Mouse (Mus musculus) stomach, embryonic 16.5 days (tissue): ENCODE measurements around the gene Chrne. TPM values are rescaled to one million over a fixed set of nuclear protein-coding genes. Genes with fewer than 3 reads are reported as not detected.

ENCODE experiments used
- ATAC-seq: fragments of 200-750 bp; cut with Nextera tagmentation; 2 replicates; pipeline ENCODE4 v1.8.0; 2017; ENCODE audit warnings: moderate number of reproducible peaks, moderate TSS enrichment; ENCODE audit not compliant: insufficient read depth, low FRiP score
- H3K27ac ChIP-seq: fragments of 300-500 bp; sonication (generic); 2 replicates; pipeline ENCODE4 v1.5.1; 2014; ENCODE audit warnings: low read length
- H3K27me3 ChIP-seq: fragments of 300-500 bp; sonication (generic); 2 replicates; pipeline ENCODE4 v1.6.1; 2014; ENCODE audit warnings: low read length, control low read depth, mixed read lengths; ENCODE audit not compliant: control insufficient read depth, insufficient read depth
- H3K36me3 ChIP-seq: fragments of 300-500 bp; sonication (generic); 2 replicates; pipeline ENCODE4 v1.6.1; 2014; ENCODE audit warnings: low read length; ENCODE audit not compliant: control insufficient read depth, insufficient read depth
- H3K4me1 ChIP-seq: fragments of 300-500 bp; sonication (generic); 2 replicates; pipeline ENCODE4 v1.6.1; 2014; ENCODE audit warnings: low read length, control low read depth, mixed read lengths; ENCODE audit not compliant: control insufficient read depth, insufficient read depth
- H3K4me2 ChIP-seq: fragments of 300-500 bp; sonication (generic); 2 replicates; pipeline ENCODE4 v1.6.1; 2014; ENCODE audit warnings: low read depth, low read length, mixed read lengths
- H3K4me3 ChIP-seq: fragments of 300-500 bp; sonication (generic); replicated peaks from 2 replicates; pipeline ENCODE4 v1.5.1; 2014; ENCODE audit warnings: mild to moderate bottlenecking, low read length
- H3K9ac ChIP-seq: fragments of 300-500 bp; sonication (generic); 2 replicates; pipeline ENCODE4 v1.6.1; 2014; ENCODE audit warnings: low read length
- H3K9me3 ChIP-seq: fragments of 300-500 bp; sonication (generic); replicated peaks from 2 replicates; pipeline ENCODE4 v1.6.1; 2016; ENCODE audit warnings: low read length, control low read depth; ENCODE audit not compliant: control insufficient read depth
- WGBS: fragments of 180-500 bp; shearing (Covaris S2); extraction: QIAGEN DNeasy Blood & Tissue Kit; methylation state at CpG from one replicate; pipeline ENCODE4 v1.1.7; 2014; 5-methylcytosine and 5-hydroxymethylcytosine counted together
- polyA plus RNA-seq: library from polyadenylated mRNA; unstranded; fragments of >200 nt; fragmentation: Nextera tagmentation; extraction: Ambion mirVana; gene quantifications from 2 replicates; pipeline ENCODE4 v1.2.1, GENCODE M21; 2015

The Chrne gene
- polyA plus RNA-seq, 1 experiment from 2014 or later = 0.37 TPM

GRCm38 (mm10) chr11:70646691-70647650, 28.0 kb upstream of the Chrne start, which contains the start of the genes Rnf167 and Slc25a11:
Gene Rnf167, plus strand, starts transcription at chr11:70647235.
Gene Slc25a11, minus strand, starts transcription at chr11:70647479.
- H3K27me3 ChIP-seq = no peaks in the 10 kb centered on the region
- peaks cover 47% of the 10 kb centered on the region for H3K4me1 ChIP-seq
- WGBS = under 1% methylated on average over 63 of the region's 63 CpGs
- H3K27ac ChIP-seq = peak within 1 kb of the TSS; percentile 98
- H3K9ac ChIP-seq = peak within 1 kb of the TSS; percentile 93
- peak; percentile 89 for ATAC-seq
- peak within 1 kb of the TSS; percentile 87 for H3K4me3 ChIP-seq
- peaks cover 19% of the 10 kb centered on the region for H3K36me3 ChIP-seq
- no peaks in the 10 kb centered on the region for H3K9me3 ChIP-seq
- peak within 1 kb of the TSS; percentile 87 for H3K4me2 ChIP-seq

GRCm38 (mm10) chr11:70646259-70646555, 27.2 kb upstream of the Chrne start:
- no peak for ATAC-seq
- H3K27me3 ChIP-seq = no peaks in the 10 kb centered on the region
- 17% methylated on average over 3 of the region's 3 CpGs for WGBS
- H3K9ac ChIP-seq = peak overlapping the region; percentile 85
- peaks cover 16% of the 10 kb centered on the region for H3K36me3 ChIP-seq
- peaks cover 39% of the 10 kb centered on the region for H3K4me1 ChIP-seq
- H3K4me2 ChIP-seq = peak overlapping the region; percentile 81
- H3K27ac ChIP-seq = peak overlapping the region; percentile 93
- peak overlapping the region; percentile 59 for H3K4me3 ChIP-seq
- H3K9me3 ChIP-seq = no peaks in the 10 kb centered on the region

- no peak for ATAC-seq
- H3K4me1 ChIP-seq = peaks cover 34% of the 10 kb centered on the region
- H3K9me3 ChIP-seq = no peaks in the 10 kb centered on the region
- peak overlapping the region; percentile 85 for H3K9ac ChIP-seq
- peak overlapping the region; percentile 81 for H3K4me2 ChIP-seq
- no peaks in the 10 kb centered on the region for H3K27me3 ChIP-seq
- 86% methylated on average over 12 of the region's 12 CpGs for WGBS
- H3K4me3 ChIP-seq = peak overlapping the region; percentile 59
- H3K36me3 ChIP-seq = peaks cover 13% of the 10 kb centered on the region
- H3K27ac ChIP-seq = peak overlapping the region; percentile 93; the same call in 1 of the 2 replicates
Observed at GRCm38 (mm10) chr11:70645461-70646258, 26.6 kb upstream of the Chrne start.

- no peak for ATAC-seq
- no peaks in the 10 kb centered on the region for H3K27me3 ChIP-seq
- H3K27ac ChIP-seq = no peak overlapping the region
- no peak overlapping the region for H3K4me2 ChIP-seq
- H3K36me3 ChIP-seq = peaks cover 12% of the 10 kb centered on the region
- H3K4me1 ChIP-seq = peaks cover 29% of the 10 kb centered on the region
- 94% methylated on average over 8 of the region's 8 CpGs for WGBS
- no peak overlapping the region for H3K9ac ChIP-seq
- no peak overlapping the region for H3K4me3 ChIP-seq
- no peaks in the 10 kb centered on the region for H3K9me3 ChIP-seq
Observed at GRCm38 (mm10) chr11:70644564-70645103, 25.6 kb upstream of the Chrne start.

- H3K27me3 ChIP-seq = no peaks in the 10 kb centered on the region
- H3K4me3 ChIP-seq = no peak overlapping the region
- no peak overlapping the region for H3K4me2 ChIP-seq
- ATAC-seq = no peak
- peaks cover 17% of the 10 kb centered on the region for H3K4me1 ChIP-seq
- 0 out of 2 replicates have a peak, but pooled peaks cover 6% of the 10 kb centered on the region for H3K36me3 ChIP-seq
- H3K27ac ChIP-seq = no peak overlapping the region
- 90% methylated on average over 6 of the region's 6 CpGs for WGBS
- no peak overlapping the region for H3K9ac ChIP-seq
- no peaks in the 10 kb centered on the region for H3K9me3 ChIP-seq
Observed at GRCm38 (mm10) chr11:70643051-70643450, 24.0 kb upstream of the Chrne start.

- H3K27me3 ChIP-seq = no peaks in the 10 kb centered on the region
- 83% methylated on average over 7 of the region's 7 CpGs for WGBS
- no peaks in the 10 kb centered on the region for H3K9me3 ChIP-seq
- H3K4me2 ChIP-seq = no peak overlapping the region
- H3K4me3 ChIP-seq = no peak overlapping the region
- no peak overlapping the region for H3K27ac ChIP-seq
- ATAC-seq = no peak
- H3K36me3 ChIP-seq = 0 out of 2 replicates have a peak, but pooled peaks cover 6% of the 10 kb centered on the region
- H3K4me1 ChIP-seq = peaks cover 12% of the 10 kb centered on the region
- H3K9ac ChIP-seq = no peak overlapping the region
Observed at GRCm38 (mm10) chr11:70641241-70641640, 22.2 kb upstream of the Chrne start.

- no peak overlapping the region for H3K9ac ChIP-seq
- H3K27ac ChIP-seq = no peak overlapping the region
- H3K9me3 ChIP-seq = no peaks in the 10 kb centered on the region
- 81% methylated on average over 8 of the region's 8 CpGs for WGBS
- 0 out of 2 replicates have a peak, but pooled peaks cover 6% of the 10 kb centered on the region for H3K36me3 ChIP-seq
- no peak overlapping the region for H3K4me2 ChIP-seq
- H3K4me1 ChIP-seq = no peaks in the 10 kb centered on the region
- ATAC-seq = no peak
- H3K27me3 ChIP-seq = no peaks in the 10 kb centered on the region
- H3K4me3 ChIP-seq = no peak overlapping the region
Observed at GRCm38 (mm10) chr11:70639976-70640375, 21.0 kb upstream of the Chrne start.

- H3K36me3 ChIP-seq = no peaks in the 10 kb centered on the region
- H3K4me3 ChIP-seq = no peak within 1 kb of the TSS
- H3K9me3 ChIP-seq = no peaks in the 10 kb centered on the region
- no peak within 1 kb of the TSS for H3K27ac ChIP-seq
- WGBS = 21% methylated on average over 5 of the region's 5 CpGs
- no peaks in the 10 kb centered on the region for H3K27me3 ChIP-seq
- H3K4me1 ChIP-seq = no peaks in the 10 kb centered on the region
- ATAC-seq = no peak
- no peak within 1 kb of the TSS for H3K9ac ChIP-seq
- H3K4me2 ChIP-seq = no peak within 1 kb of the TSS
Observed at GRCm38 (mm10) chr11:70638714-70639278, 19.8 kb upstream of the Chrne start, which contains the start of gene Gp1ba. Gene Gp1ba, plus strand, starts transcription at chr11:70639122.
